Mouse (Mus musculus) gastrocnemius, postnatal 4 days (tissue): ENCODE data around the gene Tmem41a. TPM values are rescaled to one million over a fixed set of nuclear protein-coding genes. Genes with fewer than 3 reads are reported as not detected.

Experiments used
- DNase-seq, 2 experiments: peaks; one replicate each; pipeline ENCODE4 v3.0.0; 2021 to 2022; ENCODE audit warnings: low spot score in 2 of 2, mixed read lengths in 2 of 2
- total RNA-seq, 2 experiments: library from RNA; stranded (reverse); gene quantifications; 2 replicates each; pipeline ENCODE4 v1.2.3; 2021

The Tmem41a gene
- total RNA-seq, 2 experiments from 2014 or later: 8.6 to 9.1 TPM

DNA sequence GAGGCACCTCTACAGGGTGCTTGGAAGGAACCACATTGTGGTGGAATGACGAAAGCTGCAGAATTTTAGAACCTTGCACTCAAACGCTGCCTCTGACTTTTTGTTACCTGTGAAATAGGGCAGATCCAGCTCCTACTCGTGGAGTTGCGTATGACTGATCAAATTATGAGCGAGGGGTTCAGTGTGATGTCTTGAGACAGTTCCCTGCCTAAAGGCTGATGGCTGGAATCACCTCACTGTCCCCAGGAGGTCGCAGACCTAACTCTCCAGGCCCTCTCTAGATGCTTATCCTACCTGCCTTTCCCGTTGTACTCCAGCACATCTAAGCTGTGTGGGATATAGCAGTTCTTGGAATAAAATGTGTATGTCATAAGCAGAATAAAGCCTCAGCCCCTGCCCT, 41.4 kb downstream of the Tmem41a start:
- DNase-seq: no peak

DNA sequence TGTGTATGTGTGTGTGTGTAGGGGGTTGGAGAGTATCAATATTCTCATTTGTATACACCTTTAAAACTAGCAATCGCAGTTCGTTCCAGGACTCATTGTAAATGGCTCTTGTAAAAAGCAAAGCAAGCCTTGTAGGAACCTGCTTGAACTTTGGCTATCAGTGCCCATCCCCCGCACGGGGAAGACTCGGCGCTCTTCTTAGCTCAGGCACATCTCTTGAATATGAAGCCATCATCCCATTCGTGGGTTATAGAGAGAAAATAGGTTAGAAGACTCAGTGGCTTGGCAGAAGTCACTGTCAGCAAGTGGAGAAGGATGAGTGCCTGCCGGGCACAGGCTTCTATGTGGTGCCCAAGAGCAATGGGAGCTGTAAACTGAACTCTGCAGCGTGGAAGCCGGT, 42.7 kb downstream of the Tmem41a start:
- no peak for DNase-seq

DNA sequence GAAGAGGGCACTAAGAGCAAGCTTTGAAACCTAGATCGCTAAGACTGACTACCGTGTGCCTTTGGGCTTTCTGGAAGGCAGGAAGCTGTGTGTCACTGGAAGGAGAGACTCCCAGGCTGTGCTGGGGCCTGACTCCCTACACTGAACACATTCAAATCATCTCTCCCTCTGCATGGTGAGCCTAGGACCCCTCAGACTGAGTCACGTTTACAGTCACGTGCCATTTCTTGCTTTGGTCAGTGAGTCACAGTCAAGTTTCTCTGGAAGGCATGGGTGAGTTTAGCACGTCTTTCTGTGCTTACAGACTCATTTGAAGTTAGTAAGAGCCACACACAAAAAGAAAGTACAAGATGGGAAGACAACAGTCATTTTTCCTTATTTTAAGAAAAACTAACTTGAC, 46.1 kb downstream of the Tmem41a start:
- no peak for DNase-seq

- DNase-seq: no peak
Measured at GRCm38 (mm10) chr16:21893890-21894289, 53.5 kb downstream of the Tmem41a start.

DNA sequence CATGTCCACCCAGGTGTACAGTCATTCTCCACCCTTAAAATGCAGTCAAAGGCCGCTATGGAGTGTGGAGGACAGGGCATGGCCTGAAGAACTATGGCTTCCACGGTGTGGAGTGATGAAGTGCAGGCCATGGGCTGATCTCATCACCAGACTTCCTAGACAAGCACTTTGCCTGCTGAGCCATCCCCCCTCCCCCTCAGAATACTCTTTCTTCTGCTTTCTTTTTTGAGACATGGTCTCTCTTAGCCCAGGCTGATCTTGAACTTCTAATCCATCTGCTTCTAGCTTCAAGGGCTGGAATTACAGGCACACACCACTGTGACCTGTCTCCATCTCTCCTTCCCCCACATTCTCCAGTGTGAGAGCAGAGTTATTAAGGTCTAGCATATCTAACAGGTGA, 59.8 kb downstream of the Tmem41a start:
- DNase-seq: no peak

Other genes with a start within 250 kb of the Tmem41a start
- gene Ehhadh, start 159.7 kb downstream of the Tmem41a start, total RNA-seq: 1 to 10 TPM; 4.0 to 4.7 TPM
- gene Map3k13, start 153.2 kb downstream of the Tmem41a start, total RNA-seq: under 1 TPM; 0.66 to 0.73 TPM
- under 1 TPM; 0.16 to 0.52 TPM for gene Liph, start 48.1 kb upstream of the Tmem41a start, total RNA-seq
- 10 to 100 TPM; 24.1 to 28.0 TPM for gene Senp2, start 61.9 kb upstream of the Tmem41a start, total RNA-seq
- 10 to 100 TPM; 32.2 to 33.8 TPM for gene Igf2bp2, start 215.7 kb upstream of the Tmem41a start, total RNA-seq